Comparison of ENCODE assay signal across 7 mouse cellular contexts in genomic region chr6:125038666-125039065, GRCm38 (mm10). TPM values are rescaled to one million over a fixed set of nuclear protein-coding genes. Genes with fewer than 3 reads are reported as not detected.
DNase-seq lines count a peak whose midpoint lies in the region; ATAC-seq and TF ChIP-seq lines count a peak whose summit lies in the region.

No protein-coding gene starts in this region.

- no peak overlapping the region for H3K27ac ChIP-seq in liver, adult 2 months (replicated peaks; ENCODE audit: insufficient read depth, low read depth, low read length)
- peak overlapping the region; percentile 66; the same call in 1 of the 2 replicates for H3K27ac ChIP-seq in forebrain, embryonic 15.5 days (replicated peaks)
- H3K27ac ChIP-seq in limb, embryonic 13.5 days: peak overlapping the region; percentile 87
- H3K27ac ChIP-seq in stomach, embryonic 14.5 days (ENCODE audit: low read length): peak overlapping the region; percentile 81
- H3K27ac ChIP-seq in cerebellum, adult 2 months (ENCODE audit: insufficient read depth, low read length): no peak overlapping the region

- H3K9me3 ChIP-seq in forebrain, embryonic 15.5 days: no peaks in the 10 kb centered on the region
- no peaks in the 10 kb centered on the region for H3K9me3 ChIP-seq in limb, embryonic 13.5 days
- H3K9me3 ChIP-seq in stomach, embryonic 14.5 days (ENCODE audit: control insufficient read depth, low read depth, low read length): no peaks in the 10 kb centered on the region

- peaks cover 6% of the 10 kb centered on the region for H3K4me1 ChIP-seq in liver, adult 2 months (ENCODE audit: control insufficient read depth, insufficient read depth, low read length)
- peaks cover 24% of the 10 kb centered on the region for H3K4me1 ChIP-seq in forebrain, embryonic 15.5 days
- H3K4me1 ChIP-seq in limb, embryonic 13.5 days: peaks cover 22% of the 10 kb centered on the region
- H3K4me1 ChIP-seq in stomach, embryonic 14.5 days (ENCODE audit: control insufficient read depth, insufficient read depth, low read length): no peaks in the 10 kb centered on the region; the same call in 1 of the 2 replicates
- no peaks in the 10 kb centered on the region for H3K4me1 ChIP-seq in cerebellum, adult 2 months (ENCODE audit: control insufficient read depth, insufficient read depth, low read length)

- ATAC-seq in forebrain, embryonic 15.5 days (replicated peaks): no peak
- no peak for ATAC-seq in limb, embryonic 13.5 days (ENCODE audit: low FRiP score, low read depth)
- ATAC-seq in stomach, embryonic 14.5 days (ENCODE audit: insufficient number of reproducible peaks, insufficient read depth, low FRiP score, low read depth): no peak

- peak overlapping the region; percentile 55 for H3K4me2 ChIP-seq in forebrain, embryonic 15.5 days (replicated peaks)
- H3K4me2 ChIP-seq in limb, embryonic 13.5 days (replicated peaks): peak overlapping the region; percentile 63
- peak overlapping the region; percentile 64 for H3K4me2 ChIP-seq in stomach, embryonic 14.5 days (replicated peaks; ENCODE audit: low read depth, low read length)

- WGBS in liver, adult 2 months: 81% methylated on average over 4 of the region's 4 CpGs
- 94% methylated on average over 4 of the region's 4 CpGs for WGBS in forebrain, embryonic 15.5 days
- WGBS in limb, embryonic 13.5 days: 91% methylated on average over 4 of the region's 4 CpGs
- WGBS in stomach, embryonic 14.5 days: 95% methylated on average over 4 of the region's 4 CpGs
- 88% methylated on average over 4 of the region's 4 CpGs for WGBS in cerebellum, adult 2 months

- H3K27me3 ChIP-seq in liver, adult 2 months (ENCODE audit: control insufficient read depth, insufficient read depth, low read length): no peaks in the 10 kb centered on the region
- H3K27me3 ChIP-seq in forebrain, embryonic 15.5 days: no peaks in the 10 kb centered on the region
- no peaks in the 10 kb centered on the region for H3K27me3 ChIP-seq in limb, embryonic 13.5 days
- no peaks in the 10 kb centered on the region for H3K27me3 ChIP-seq in stomach, embryonic 14.5 days (ENCODE audit: control insufficient read depth, insufficient read depth, low read length)
- H3K27me3 ChIP-seq in cerebellum, adult 2 months (ENCODE audit: control insufficient read depth, insufficient read depth, low read length): no peaks in the 10 kb centered on the region

- DNase-seq in liver, adult 2 months (ENCODE audit: extremely low read depth, low read depth, low spot score): no peak
- no peak for DNase-seq in liver
- no peak for DNase-seq in cerebellum, adult 2 months
- no peak for DNase-seq in ovary, adult 18-20 months (ENCODE audit: low spot score)

- H3K9ac ChIP-seq in liver, adult 2 months (ENCODE audit: low read depth, low read length): no peak overlapping the region
- no peak overlapping the region for H3K9ac ChIP-seq in forebrain, embryonic 15.5 days (replicated peaks)
- no peak overlapping the region for H3K9ac ChIP-seq in limb, embryonic 13.5 days
- no peak overlapping the region for H3K9ac ChIP-seq in stomach, embryonic 14.5 days (replicated peaks; ENCODE audit: low read depth, low read length)

- peaks cover 22% of the 10 kb centered on the region for H3K36me3 ChIP-seq in liver, adult 2 months (ENCODE audit: control insufficient read depth, insufficient read depth, low read length)
- peaks cover 34% of the 10 kb centered on the region for H3K36me3 ChIP-seq in forebrain, embryonic 15.5 days
- peaks cover 51% of the 10 kb centered on the region for H3K36me3 ChIP-seq in limb, embryonic 13.5 days
- H3K36me3 ChIP-seq in stomach, embryonic 14.5 days (ENCODE audit: control insufficient read depth, insufficient read depth, low read length): peaks cover 27% of the 10 kb centered on the region

- peak overlapping the region; percentile 48; the same call in 1 of the 2 replicates for H3K4me3 ChIP-seq in liver, adult 2 months (ENCODE audit: insufficient read depth, low read depth, low read length)
- H3K4me3 ChIP-seq in forebrain, embryonic 15.5 days: peak overlapping the region; percentile 63; the same call in 1 of the 2 replicates
- peak overlapping the region; percentile 65 for H3K4me3 ChIP-seq in limb, embryonic 13.5 days
- H3K4me3 ChIP-seq in stomach, embryonic 14.5 days (ENCODE audit: low read depth, low read length): peak overlapping the region; percentile 63; the same call in 1 of the 2 replicates
- H3K4me3 ChIP-seq in cerebellum, adult 2 months (replicated peaks; ENCODE audit: insufficient read depth, low read depth, low read length): no peak overlapping the region

- H3K79me2 ChIP-seq in liver, adult 2 months (ENCODE audit: control insufficient read depth, insufficient read depth, low read length): peaks cover 3% of the 10 kb centered on the region; the same call in 1 of the 2 replicates

- no peak for TF ChIP-seq POLR2A in liver, adult 2 months (IDR thresholded peaks at IDR 0.05; ENCODE audit: extremely low read depth, insufficient read depth, low read length)
- no peak for TF ChIP-seq POLR2A in cerebellum, adult 2 months (IDR thresholded peaks at IDR 0.05; ENCODE audit: borderline replicate concordance, insufficient read depth, low read length)

- no peak for TF ChIP-seq CTCF in liver, adult 2 months (IDR thresholded peaks at IDR 0.05; ENCODE audit: low read depth, low read length)
- TF ChIP-seq CTCF in cerebellum, adult 2 months (IDR thresholded peaks at IDR 0.05; ENCODE audit: borderline replicate concordance, insufficient read depth, low read depth, low read length): no peak

RNA-seq across cellular contexts. Expression of gene Ing4, which starts 0.9 kb away (rescaled TPM):
- 15.8 and 16.3 TPM in 2 replicates for total RNA-seq in liver, adult 2 months (2014; rRNA removed)
- polyA plus RNA-seq in liver, adult 2 months (2012; rRNA removed): 23.2 and 27.0 TPM in 2 replicates
- polyA plus RNA-seq in forebrain, embryonic 15.5 days (2015; fragmentation: Nextera tagmentation; extraction: Ambion mirVana): 207 and 211 TPM in 2 replicates
- polyA plus RNA-seq in limb, embryonic 13.5 days (2015; fragmentation: Nextera tagmentation; extraction: Ambion mirVana): 183 and 190 TPM in 2 replicates
- 118 and 119 TPM in 2 replicates for polyA plus RNA-seq in stomach, embryonic 14.5 days (2014; fragmentation: Nextera tagmentation; extraction: Ambion mirVana)
- polyA plus RNA-seq in cerebellum, adult 2 months (2012; rRNA removed): 75.7 and 80.2 TPM in 2 replicates

RNA-seq across cellular contexts. Expression of gene Acrbp, which starts 10.8 kb away (rescaled TPM):
- 3.2 and 4.1 TPM in 2 replicates for total RNA-seq in liver, adult 2 months (2014; rRNA removed)
- 6.6 and 7.8 TPM in 2 replicates for polyA plus RNA-seq in liver, adult 2 months (2012; rRNA removed)
- 21.9 and 26.2 TPM in 2 replicates for polyA plus RNA-seq in forebrain, embryonic 15.5 days (2015; fragmentation: Nextera tagmentation; extraction: Ambion mirVana)
- 16.5 and 19.2 TPM in 2 replicates for polyA plus RNA-seq in limb, embryonic 13.5 days (2015; fragmentation: Nextera tagmentation; extraction: Ambion mirVana)
- polyA plus RNA-seq in stomach, embryonic 14.5 days (2014; fragmentation: Nextera tagmentation; extraction: Ambion mirVana): 15.8 and 18.6 TPM in 2 replicates
- 23.7 and 24.8 TPM in 2 replicates for polyA plus RNA-seq in cerebellum, adult 2 months (2012; rRNA removed)

RNA-seq across cellular contexts. Expression of gene Lpar5, which starts 29.1 kb away (rescaled TPM):
- total RNA-seq in liver, adult 2 months (2014; rRNA removed): 0.27 TPM in 1 of 2 replicates, not detected in the other
- polyA plus RNA-seq in liver, adult 2 months (2012; rRNA removed): 0.42 and 1.2 TPM in 2 replicates
- polyA plus RNA-seq in forebrain, embryonic 15.5 days (2015; fragmentation: Nextera tagmentation; extraction: Ambion mirVana): 0.50 and 0.71 TPM in 2 replicates
- polyA plus RNA-seq in limb, embryonic 13.5 days (2015; fragmentation: Nextera tagmentation; extraction: Ambion mirVana): 0.45 and 0.80 TPM in 2 replicates
- 1.2 and 2.1 TPM in 2 replicates for polyA plus RNA-seq in stomach, embryonic 14.5 days (2014; fragmentation: Nextera tagmentation; extraction: Ambion mirVana)
- 0.57 and 0.84 TPM in 2 replicates for polyA plus RNA-seq in cerebellum, adult 2 months (2012; rRNA removed)

RNA-seq across cellular contexts. Expression of gene Zfp384, which starts 29.7 kb away (rescaled TPM):
- 7.6 and 8.9 TPM in 2 replicates for total RNA-seq in liver, adult 2 months (2014; rRNA removed)
- polyA plus RNA-seq in liver, adult 2 months (2012; rRNA removed): 23.1 and 34.7 TPM in 2 replicates
- polyA plus RNA-seq in forebrain, embryonic 15.5 days (2015; fragmentation: Nextera tagmentation; extraction: Ambion mirVana): 16.7 and 21.7 TPM in 2 replicates
- polyA plus RNA-seq in limb, embryonic 13.5 days (2015; fragmentation: Nextera tagmentation; extraction: Ambion mirVana): 20.6 and 21.2 TPM in 2 replicates
- 15.1 and 15.7 TPM in 2 replicates for polyA plus RNA-seq in stomach, embryonic 14.5 days (2014; fragmentation: Nextera tagmentation; extraction: Ambion mirVana)
- polyA plus RNA-seq in cerebellum, adult 2 months (2012; rRNA removed): 57.3 and 64.8 TPM in 2 replicates

RNA-seq across cellular contexts. Expression of gene Pianp, which starts 42.2 kb away (rescaled TPM):
- total RNA-seq in liver, adult 2 months (2014; rRNA removed): 0.13 TPM in 1 of 2 replicates, not detected in the other
- 0.77 and 1.4 TPM in 2 replicates for polyA plus RNA-seq in liver, adult 2 months (2012; rRNA removed)
- 29.9 and 30.4 TPM in 2 replicates for polyA plus RNA-seq in forebrain, embryonic 15.5 days (2015; fragmentation: Nextera tagmentation; extraction: Ambion mirVana)
- polyA plus RNA-seq in limb, embryonic 13.5 days (2015; fragmentation: Nextera tagmentation; extraction: Ambion mirVana): 15.7 and 19.0 TPM in 2 replicates
- polyA plus RNA-seq in stomach, embryonic 14.5 days (2014; fragmentation: Nextera tagmentation; extraction: Ambion mirVana): 4.4 and 6.0 TPM in 2 replicates
- polyA plus RNA-seq in cerebellum, adult 2 months (2012; rRNA removed): 104 and 109 TPM in 2 replicates

Comparison
In these comparisons a context has a peak if more than half of its experiments do, and no peak if none do; other contexts are left out.
1. H3K27ac ChIP-seq: peak in forebrain, embryonic 15.5 days (single experiment), limb, embryonic 13.5 days (single experiment) and stomach, embryonic 14.5 days (single experiment); none in liver, adult 2 months (single experiment) and cerebellum, adult 2 months (single experiment).
2. Peak in every context shown above with its lines, with median percentiles within 50 percentile points of each other: H3K4me2 ChIP-seq.